Mouse (Mus musculus): ENCODE results near the gene Mepce.
A peak's percentile ranks its signal among the peaks of the same experiment; 100 is the strongest.

The Mepce gene

GRCm38 (mm10) chr5:137786109-137786942, 1.1 kb downstream of the Mepce start:
- DNase-seq: peak; percentile 99 to 100

GRCm38 (mm10) chr5:137785164-137786031, 2.1 kb downstream of the Mepce start:
- peak in 1 of 2 experiments; percentile 62 for DNase-seq

GRCm38 (mm10) chr5:137784546-137784945, 2.9 kb downstream of the Mepce start:
- no peak for DNase-seq

GRCm38 (mm10) chr5:137783901-137784540, 3.4 kb downstream of the Mepce start:
- DNase-seq: no peak

GRCm38 (mm10) chr5:137782776-137783522, 4.5 kb downstream of the Mepce start:
- DNase-seq: no peak

- DNase-seq: no peak
Observed at GRCm38 (mm10) chr5:137781661-137782060, 5.8 kb downstream of the Mepce start.

- peak; percentile 52 to 77 for DNase-seq
Observed at GRCm38 (mm10) chr5:137779053-137779933, 8.2 kb downstream of the Mepce start.

GRCm38 (mm10) chr5:137778635-137779034, 8.8 kb downstream of the Mepce start, which contains the start of gene Ppp1r35:
TSS of gene Ppp1r35 (plus strand) at chr5:137778849.
- DNase-seq: peak; percentile 97

GRCm38 (mm10) chr5:137777267-137777845, 10.1 kb downstream of the Mepce start:
- no peak for DNase-seq

- peak; percentile 56 to 76 for DNase-seq
Observed at GRCm38 (mm10) chr5:137776408-137776918, 11.0 kb downstream of the Mepce start.

GRCm38 (mm10) chr5:137775587-137776290, 11.7 kb downstream of the Mepce start:
- DNase-seq: no peak

GRCm38 (mm10) chr5:137772755-137773154, 14.7 kb downstream of the Mepce start:
- no peak for DNase-seq

GRCm38 (mm10) chr5:137770709-137771108, 16.7 kb downstream of the Mepce start:
- peak in 1 of 2 experiments; percentile 52 for DNase-seq

GRCm38 (mm10) chr5:137768475-137768874, 19.0 kb downstream of the Mepce start:
- DNase-seq: no peak

- DNase-seq: no peak
Observed at GRCm38 (mm10) chr5:137766270-137766669, 21.2 kb downstream of the Mepce start.

- no peak for DNase-seq
Observed at GRCm38 (mm10) chr5:137764609-137765340, 22.7 kb downstream of the Mepce start.

- peak; percentile 94 for DNase-seq
Observed at GRCm38 (mm10) chr5:137759971-137760412, 27.5 kb downstream of the Mepce start.

- no peak for DNase-seq
Observed at GRCm38 (mm10) chr5:137758921-137759534, 28.4 kb downstream of the Mepce start.

GRCm38 (mm10) chr5:137757887-137758286, 29.6 kb downstream of the Mepce start:
- DNase-seq: peak in 1 of 2 experiments; percentile 39
